Mouse (Mus musculus) layer of hippocampus, adult 18-20 months (tissue): ENCODE measurements around the gene Rere. TPM values are rescaled to one million over a fixed set of nuclear protein-coding genes. Genes with fewer than 3 reads are reported as not detected.
A peak's percentile ranks its signal among the peaks of the same experiment; 100 is the strongest.

Experiments used
- DNase-seq, 2 experiments: peaks; one replicate each; pipeline ENCODE4 v3.0.0; 2022; ENCODE audit warnings: low spot score in 2 of 2
- total RNA-seq, 2 experiments: library from RNA; stranded (reverse); gene quantifications; 2 replicates each; pipeline ENCODE4 v1.2.3; 2021

The Rere gene
- total RNA-seq, 2 experiments from 2014 or later: 128 to 139 TPM

GRCm38 (mm10) chr4:150414759-150415158 lies 133.3 kb downstream of the Rere start:
- DNase-seq: no peak

GRCm38 (mm10) chr4:150415227-150415969 lies 134.0 kb downstream of the Rere start:
- no peak for DNase-seq

- DNase-seq: no peak
Observed at GRCm38 (mm10) chr4:150420576-150421263, 139.3 kb downstream of the Rere start.

GRCm38 (mm10) chr4:150426098-150426879 lies 144.8 kb downstream of the Rere start:
- DNase-seq: no peak

- no peak for DNase-seq
Observed at GRCm38 (mm10) chr4:150426880-150427476, 145.5 kb downstream of the Rere start.

- DNase-seq: no peak
Observed at GRCm38 (mm10) chr4:150428762-150429161, 147.3 kb downstream of the Rere start.

- no peak for DNase-seq
Observed at GRCm38 (mm10) chr4:150433827-150434574, 152.6 kb downstream of the Rere start.

- no peak for DNase-seq
Observed at GRCm38 (mm10) chr4:150435590-150435989, 154.1 kb downstream of the Rere start.

GRCm38 (mm10) chr4:150438621-150439020 lies 157.2 kb downstream of the Rere start:
- DNase-seq: no peak

- DNase-seq: peak; percentile 46 to 69
Observed at GRCm38 (mm10) chr4:150441931-150442330, 160.5 kb downstream of the Rere start.

GRCm38 (mm10) chr4:150444068-150444467 lies 162.6 kb downstream of the Rere start:
- DNase-seq: no peak

GRCm38 (mm10) chr4:150446617-150447016 lies 165.2 kb downstream of the Rere start:
- DNase-seq: no peak

- no peak for DNase-seq
Observed at GRCm38 (mm10) chr4:150447517-150447916, 166.1 kb downstream of the Rere start.

GRCm38 (mm10) chr4:150448433-150448832 lies 167.0 kb downstream of the Rere start:
- DNase-seq: no peak

GRCm38 (mm10) chr4:150450081-150450691 lies 168.7 kb downstream of the Rere start:
- DNase-seq: no peak

- DNase-seq: no peak
Observed at GRCm38 (mm10) chr4:150452155-150452847, 170.9 kb downstream of the Rere start.

- DNase-seq: no peak
Observed at GRCm38 (mm10) chr4:150454571-150455306, 173.3 kb downstream of the Rere start.

GRCm38 (mm10) chr4:150455750-150456149 lies 174.3 kb downstream of the Rere start:
- DNase-seq: no peak

GRCm38 (mm10) chr4:150456452-150456851 lies 175.0 kb downstream of the Rere start:
- no peak for DNase-seq
